Mouse (Mus musculus) large intestine, adult 2 months (tissue): ENCODE results near the gene Pagr1b. TPM values are rescaled to one million over a fixed set of nuclear protein-coding genes. Genes with fewer than 3 reads are reported as not detected.
A peak's percentile ranks its signal among the peaks of the same experiment; 100 is the strongest.

Experiments
- DNase-seq: peaks from one replicate; pipeline ENCODE4 v3.0.0-alpha.2; 2012; ENCODE audit warnings: low read depth, low spot score
- WGBS: fragments of 180-500 bp; shearing (Covaris S2); methylation state at CpG from one replicate; pipeline ENCODE4 v1.1.7; 2018; 5-methylcytosine and 5-hydroxymethylcytosine counted together
- polyA plus RNA-seq: library from polyadenylated mRNA; depleted of rRNA; stranded (reverse); fragments of >200 nt; gene quantifications from 2 replicates; pipeline ENCODE4 v1.2.3, GENCODE M21; 2012; rRNA removed

Gene Pagr1b
- 0.45 and 3.0 TPM in 2 replicates for polyA plus RNA-seq

GRCm38 (mm10) chr7:127016481-127016485 is at the start of gene Pagr1b:
Gene Pagr1b, minus strand, starts transcription at chr7:127016484.
- no peak for DNase-seq

GRCm38 (mm10) chr7:127065538-127065937 is 49.3 kb upstream of the Pagr1b start:
- no peak for DNase-seq
- 87% methylated on average over 6 of the region's 6 CpGs for WGBS

GRCm38 (mm10) chr7:127055026-127055585 is 38.8 kb upstream of the Pagr1b start:
- DNase-seq, result no peak
- WGBS, result 66% methylated on average over 5 of the region's 5 CpGs

- DNase-seq, result peak; percentile 73
- WGBS, result 1% methylated on average over 53 of the region's 53 CpGs
These were observed 25.8 kb upstream of the Pagr1b start, which contains the start of gene Kif22 for GRCm38 (mm10) chr7:127041851-127042672. Gene Kif22, minus strand, starts transcription at chr7:127042471.

- 40% methylated on average over 1 of the region's 1 CpGs for WGBS
- no peak for DNase-seq
These were observed 15.0 kb upstream of the Pagr1b start for GRCm38 (mm10) chr7:127031244-127031643.

- DNase-seq, result no peak
- 91% methylated on average over 1 of the region's 1 CpGs for WGBS
These were observed 13.9 kb upstream of the Pagr1b start for GRCm38 (mm10) chr7:127030172-127030571.

GRCm38 (mm10) chr7:127027885-127028284 is 11.6 kb upstream of the Pagr1b start:
- WGBS, result 39% methylated on average over 8 of the region's 8 CpGs

GRCm38 (mm10) chr7:127026984-127027726 is 10.9 kb upstream of the Pagr1b start, which contains the start of gene Maz:
Gene Maz, minus strand, starts transcription at chr7:127027037.
- 1% methylated on average over 61 of the region's 63 CpGs for WGBS
- peak; percentile 94 for DNase-seq

More at GRCm38 (mm10) chr7:127027885-127028284, 11.6 kb upstream of the Pagr1b start:
- no peak for DNase-seq

GRCm38 (mm10) chr7:127026616-127026983 is 10.3 kb upstream of the Pagr1b start:
- 4% methylated on average over 15 of the region's 48 CpGs for WGBS
- DNase-seq, result no peak

GRCm38 (mm10) chr7:127026161-127026600 is 9.9 kb upstream of the Pagr1b start:
- under 1% methylated on average over 40 of the region's 48 CpGs for WGBS
- DNase-seq, result no peak

GRCm38 (mm10) chr7:127025556-127026160 is 9.4 kb upstream of the Pagr1b start:
- no peak for DNase-seq
- WGBS, result under 1% methylated on average over 59 of the region's 65 CpGs

- 2% methylated on average over 30 of the region's 30 CpGs for whole genome bisulfite sequencing
- DNase-seq, result no peak
These were observed 8.7 kb upstream of the Pagr1b start for GRCm38 (mm10) chr7:127024755-127025555.

GRCm38 (mm10) chr7:127023896-127024690 is 7.8 kb upstream of the Pagr1b start:
- 39% methylated on average over 19 of the region's 19 CpGs for WGBS

GRCm38 (mm10) chr7:127023272-127023691 is 7.0 kb upstream of the Pagr1b start:
- DNase-seq, result no peak
- WGBS, result 87% methylated on average over 13 of the region's 13 CpGs

More at GRCm38 (mm10) chr7:127023896-127024690, 7.8 kb upstream of the Pagr1b start:
- no peak for DNase-seq

GRCm38 (mm10) chr7:127022528-127023271 is 6.4 kb upstream of the Pagr1b start:
- no peak for DNase-seq
- 86% methylated on average over 7 of the region's 7 CpGs for WGBS

- WGBS, result 47% methylated on average over 5 of the region's 5 CpGs
- DNase-seq, result no peak
These were observed 5.6 kb upstream of the Pagr1b start for GRCm38 (mm10) chr7:127021563-127022527.

GRCm38 (mm10) chr7:127020901-127021562 is 4.7 kb upstream of the Pagr1b start, which contains the start of the genes Gm42742 and Prrt2:
Gene Gm42742, minus strand, starts transcription at chr7:127021097.
Gene Prrt2, minus strand, starts transcription at chr7:127021211.
- DNase-seq, result no peak

More at GRCm38 (mm10) chr7:127020901-127021562, 4.7 kb upstream of the Pagr1b start, which contains the start of the genes Gm42742 and Prrt2:
- WGBS, result 3% methylated on average over 37 of the region's 37 CpGs
